Mouse (Mus musculus): ENCODE data around the gene Nf1.

DNA sequence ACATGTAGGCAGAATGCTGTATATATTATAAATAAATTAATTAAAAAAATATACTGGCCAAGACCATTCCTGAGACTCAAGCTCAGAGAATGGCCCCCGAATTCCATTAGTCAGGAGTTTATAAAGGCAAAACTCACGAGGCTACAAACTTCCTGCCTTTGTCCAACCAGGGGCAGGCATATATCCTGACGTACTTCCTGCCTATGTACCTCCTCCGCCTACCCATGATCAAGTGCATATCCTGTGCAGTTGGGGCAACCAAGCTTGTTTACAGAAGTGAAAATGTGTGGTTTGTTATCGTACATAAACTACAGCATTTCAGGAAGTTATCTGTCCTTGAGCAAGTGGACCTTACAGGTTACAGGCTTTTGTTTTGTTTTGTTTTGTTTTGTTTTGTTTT, 283.5 kb downstream of the Nf1 start:
- TF ChIP-seq CTCF (IDR thresholded peaks at IDR 0.05; ENCODE audit: extremely low read depth, insufficient read depth, insufficient read length, insufficient replicate concordance) (no peak), POLR2A (IDR thresholded peaks at IDR 0.05; ENCODE audit: low read depth, low read length) (no peak)
